Mouse (Mus musculus) liver, postnatal 0 days (tissue): ENCODE measurements at regions not wholly inside any gene's neighbourhood (a gene's known extent, or its start where the extent isn't known, plus 50 kb on each side); places are given as distances from the start of the nearest gene placed in this dataset.

Source experiments
- ATAC-seq: fragments of 200-750 bp; cut with Nextera tagmentation; 2 replicates; pipeline ENCODE4 v1.8.0; 2017; ENCODE audit warnings: mild to moderate bottlenecking, moderate library complexity
- DNase-seq: peaks from one replicate; pipeline ENCODE4 v3.0.0-alpha.2; 2016
- H3K27ac ChIP-seq: fragments of 300-500 bp; sonication (generic); 2 replicates; pipeline ENCODE4 v1.5.1; 2014; ENCODE audit warnings: antibody characterized with exemption, moderate library complexity, mild to moderate bottlenecking, low read depth
- H3K27me3 ChIP-seq: fragments of 300-500 bp; sonication (generic); 2 replicates; pipeline ENCODE4 v1.6.1; 2014; ENCODE audit warnings: low read length, control low read depth, mixed read lengths; ENCODE audit not compliant: insufficient read depth
- H3K36me3 ChIP-seq: fragments of 300-500 bp; sonication (generic); replicated peaks from 2 replicates; pipeline ENCODE4 v1.6.1; 2014; ENCODE audit warnings: mild to moderate bottlenecking, control low read depth, low read length, moderate library complexity, mixed read lengths; ENCODE audit not compliant: insufficient read depth
- H3K4me1 ChIP-seq: fragments of 300-500 bp; sonication (generic); 2 replicates; pipeline ENCODE4 v1.6.1; 2014; ENCODE audit warnings: antibody characterized with exemption, mild to moderate bottlenecking, control low read depth; ENCODE audit not compliant: insufficient read depth
- H3K4me2 ChIP-seq: fragments of 300-500 bp; sonication (generic); 2 replicates; pipeline ENCODE4 v1.6.1; 2014; ENCODE audit warnings: low read depth, mild to moderate bottlenecking, low read length, moderate library complexity, mixed read lengths
- H3K4me3 ChIP-seq: fragments of 300-500 bp; sonication (generic); 2 replicates; pipeline ENCODE4 v1.5.1; 2014; ENCODE audit warnings: low read depth, low read length
- H3K9ac ChIP-seq: fragments of 300-500 bp; sonication (generic); replicated peaks from 2 replicates; pipeline ENCODE4 v1.6.1; 2014; ENCODE audit warnings: mild to moderate bottlenecking, moderate library complexity
- H3K9me3 ChIP-seq: fragments of 300-500 bp; sonication (generic); 2 replicates; pipeline ENCODE4 v1.6.1; 2016; ENCODE audit warnings: mild to moderate bottlenecking, control low read depth, low read length, mixed read lengths
- CTCF ChIP-seq: sonication (generic); IDR thresholded peaks from 2 replicates; pipeline ENCODE4 v1.5.1; 2016; ENCODE audit warnings: antibody characterized with exemption, low read depth
- EP300 ChIP-seq: IDR thresholded peaks from 2 replicates; pipeline ENCODE4 v1.6.1; 2016; ENCODE audit warnings: antibody characterized with exemption, low read depth, mild to moderate bottlenecking
- WGBS: fragments of 180-500 bp; shearing (Covaris S2); extraction: QIAGEN DNeasy Blood & Tissue Kit; methylation state at CpG from one replicate; pipeline ENCODE4 v1.1.7; 2014; ENCODE audit not compliant: insufficient replicate concordance; 5-methylcytosine and 5-hydroxymethylcytosine counted together

DNA sequence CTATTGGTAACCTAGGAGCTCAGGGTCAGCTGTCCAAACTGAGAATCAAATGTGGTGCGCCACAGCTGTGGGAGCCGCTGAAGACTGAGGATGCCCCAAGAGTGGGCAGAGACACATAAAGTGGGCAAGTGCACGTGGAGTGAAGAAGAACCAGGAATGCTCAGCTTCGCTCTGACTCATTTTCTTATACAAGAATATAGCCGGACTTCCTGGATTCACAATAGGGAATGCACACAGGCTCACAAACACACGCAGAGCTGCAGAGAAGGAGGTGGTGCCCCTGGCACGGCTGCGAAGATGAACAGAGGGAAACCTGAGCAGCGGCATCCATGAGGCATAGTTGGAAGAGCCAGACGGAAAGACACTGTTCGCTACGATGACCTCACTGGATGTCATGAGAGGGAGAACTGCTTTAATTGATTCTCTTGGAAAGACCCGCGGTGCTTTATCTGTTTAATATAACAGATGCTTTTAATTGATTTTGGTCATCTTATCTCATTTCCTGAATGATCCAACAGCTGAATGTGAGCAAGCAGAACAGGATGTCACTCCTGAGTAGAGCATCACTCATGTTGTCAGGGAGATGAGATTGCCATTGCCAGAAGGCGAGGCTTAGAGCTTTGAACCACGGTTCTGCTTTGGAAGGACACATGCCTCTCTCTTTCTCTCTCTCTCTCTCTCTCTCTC is 143.3 kb downstream of the Enc1 start:
- no peaks in the 10 kb centered on the region for H3K4me1 ChIP-seq
- ATAC-seq (no peak), DNase-seq (no peak)
- TF ChIP-seq CTCF (no peak), EP300 (no peak)
- H3K9me3 ChIP-seq: no peaks in the 10 kb centered on the region
- H3K36me3 ChIP-seq: no peaks in the 10 kb centered on the region
- H3K27ac ChIP-seq: no peak overlapping the region
- H3K9ac ChIP-seq: no peak overlapping the region
- 67% methylated on average over 16 of the region's 16 CpGs for WGBS
- no peaks in the 10 kb centered on the region for H3K27me3 ChIP-seq
- no peak overlapping the region for H3K4me2 ChIP-seq
- H3K4me3 ChIP-seq: no peak overlapping the region

DNA sequence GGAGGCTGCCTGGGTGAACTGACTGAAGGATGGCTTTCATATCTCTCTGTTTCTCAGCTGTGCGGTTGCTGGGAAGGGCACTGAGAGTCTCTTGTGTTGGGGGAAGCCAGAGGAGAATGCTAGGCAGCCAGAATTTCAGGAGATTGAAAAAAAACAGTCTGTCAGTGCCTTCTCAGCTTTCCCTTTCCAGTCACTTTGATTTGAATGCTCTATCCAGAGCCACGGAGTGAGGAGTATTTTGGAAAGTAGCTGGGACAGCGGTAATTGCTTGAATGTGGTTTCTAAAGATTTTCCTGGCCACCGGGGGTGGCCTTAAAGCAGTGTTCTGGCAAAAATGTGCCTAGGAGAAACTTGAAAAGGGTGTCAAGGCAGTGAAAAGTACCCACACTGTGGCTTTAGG is 142.4 kb downstream of the Enc1 start:
- no peaks in the 10 kb centered on the region for H3K9me3 ChIP-seq

DNA sequence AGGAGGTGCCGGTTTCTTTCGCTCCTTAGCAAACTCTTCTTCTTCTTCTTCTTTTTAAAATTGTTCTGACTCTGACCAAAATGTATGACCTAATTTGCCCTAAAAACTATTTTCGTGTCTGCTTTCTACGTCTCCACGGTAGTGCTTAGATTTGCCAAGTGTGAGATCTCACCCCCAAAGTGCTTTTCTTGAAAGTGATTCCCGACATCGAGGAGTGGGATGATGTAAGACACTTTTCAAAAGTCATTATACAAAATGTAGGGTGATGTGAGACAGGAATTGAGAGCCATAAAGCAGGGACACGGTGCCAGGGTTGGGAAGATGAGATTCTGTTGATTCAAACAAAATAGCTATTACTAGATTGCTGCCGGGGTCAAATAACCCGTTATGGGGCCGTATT is 139.5 kb downstream of the Enc1 start:
- Histone ChIP-seq H3K4me2 (no peak overlapping the region), H3K9me3 (no peaks in the 10 kb centered on the region), H3K27ac (no peak overlapping the region), H3K9ac (no peak overlapping the region), H3K27me3 (no peaks in the 10 kb centered on the region), H3K36me3 (no peaks in the 10 kb centered on the region), H3K4me3 (no peak overlapping the region), H3K4me1 (peaks cover 12% of the 10 kb centered on the region)
- ATAC-seq: no peak
- no peak for DNase-seq
- TF ChIP-seq CTCF (no peak), EP300 (no peak)
- 78% methylated on average over 11 of the region's 11 CpGs for WGBS

More for the DNA sequence above, 142.4 kb downstream of the Enc1 start:
- Histone ChIP-seq H3K4me3 (no peak overlapping the region), H3K27ac (no peak overlapping the region), H3K4me1 (no peaks in the 10 kb centered on the region; the same call in 1 of the 2 replicates), H3K4me2 (no peak overlapping the region), H3K27me3 (no peaks in the 10 kb centered on the region), H3K9ac (no peak overlapping the region), H3K36me3 (no peaks in the 10 kb centered on the region)
- ATAC-seq (no peak), DNase-seq (no peak)
- 64% methylated on average over 4 of the region's 4 CpGs for WGBS
- TF ChIP-seq CTCF (no peak), EP300 (no peak)

DNA sequence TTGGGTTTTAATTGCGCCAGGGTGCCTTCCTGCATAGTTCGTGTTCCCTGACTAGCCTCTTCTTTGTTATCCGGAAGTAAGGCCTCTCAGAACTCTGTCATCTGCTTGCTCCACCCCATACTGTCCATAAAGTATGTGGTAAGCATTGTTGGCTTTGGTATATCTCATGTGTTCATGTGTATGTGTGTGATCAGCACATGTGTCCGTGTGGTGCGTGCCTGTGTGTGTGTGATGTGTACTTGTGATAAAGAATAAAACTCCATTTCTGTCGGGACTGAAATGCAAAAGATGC is 135.3 kb downstream of the Enc1 start:
- H3K4me1 ChIP-seq: peaks cover 12% of the 10 kb centered on the region
- 0 out of 2 replicates have a peak overlapping the region, but pooled peaks have one; percentile 16 for H3K4me2 ChIP-seq
- ATAC-seq (peak; percentile 78), DNase-seq (no peak)
- no peaks in the 10 kb centered on the region for H3K9me3 ChIP-seq
- H3K4me3 ChIP-seq: no peak overlapping the region
- H3K36me3 ChIP-seq: no peaks in the 10 kb centered on the region
- no peak for TF ChIP-seq CTCF
- TF ChIP-seq EP300: no peak; the same call in 1 of the 2 replicates
- no peak overlapping the region for H3K9ac ChIP-seq
- no peaks in the 10 kb centered on the region for H3K27me3 ChIP-seq
- peak overlapping the region; percentile 77 for H3K27ac ChIP-seq
- whole genome bisulfite sequencing: 57% methylated on average over 6 of the region's 6 CpGs

DNA sequence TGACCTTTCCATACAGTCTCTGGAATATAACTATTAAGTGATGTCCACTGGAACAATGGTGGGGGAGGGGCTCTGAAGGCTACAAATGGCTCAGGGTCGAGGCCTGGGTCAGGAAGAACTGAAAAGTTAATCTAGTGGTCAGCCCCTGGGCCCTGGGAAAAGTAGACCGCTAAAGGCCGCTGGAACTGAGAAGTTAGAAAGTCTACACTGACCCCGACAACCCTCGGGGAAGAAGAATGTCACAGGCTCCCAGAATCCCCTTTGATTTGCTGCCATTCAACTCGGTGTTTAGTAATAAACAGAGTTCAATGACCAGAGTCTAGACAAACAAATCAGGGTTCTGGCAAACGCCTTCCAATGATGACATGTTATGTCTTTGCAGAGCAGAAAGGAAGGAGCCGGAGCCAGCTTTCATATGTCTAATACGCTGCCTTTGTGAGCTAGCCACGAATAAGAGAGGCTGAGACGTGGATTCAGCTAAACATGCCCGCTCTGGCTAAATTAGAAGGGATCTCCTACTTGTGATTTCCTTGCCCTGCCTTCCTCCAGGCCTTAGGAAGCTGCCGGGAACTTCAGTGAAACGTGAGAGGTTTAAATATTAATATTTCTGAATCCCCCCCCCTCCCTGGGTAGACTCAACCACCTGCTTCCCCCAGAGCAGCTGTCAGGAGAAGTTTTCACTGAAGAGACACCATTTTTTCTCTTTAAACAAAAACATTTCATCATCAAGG is 134.8 kb downstream of the Enc1 start:
- Histone ChIP-seq H3K9me3 (no peaks in the 10 kb centered on the region), H3K4me1 (peaks cover 12% of the 10 kb centered on the region), H3K9ac (no peak overlapping the region), H3K36me3 (no peaks in the 10 kb centered on the region), H3K4me3 (no peak overlapping the region), H3K27me3 (no peaks in the 10 kb centered on the region), H3K27ac (peak overlapping the region; percentile 77), H3K4me2 (0 out of 2 replicates have a peak overlapping the region, but pooled peaks have one; percentile 16)
- TF ChIP-seq EP300 (no peak), CTCF (no peak)
- DNase-seq (peak; percentile 26), ATAC-seq (peak; percentile 83)
- WGBS: 56% methylated on average over 14 of the region's 14 CpGs

DNA sequence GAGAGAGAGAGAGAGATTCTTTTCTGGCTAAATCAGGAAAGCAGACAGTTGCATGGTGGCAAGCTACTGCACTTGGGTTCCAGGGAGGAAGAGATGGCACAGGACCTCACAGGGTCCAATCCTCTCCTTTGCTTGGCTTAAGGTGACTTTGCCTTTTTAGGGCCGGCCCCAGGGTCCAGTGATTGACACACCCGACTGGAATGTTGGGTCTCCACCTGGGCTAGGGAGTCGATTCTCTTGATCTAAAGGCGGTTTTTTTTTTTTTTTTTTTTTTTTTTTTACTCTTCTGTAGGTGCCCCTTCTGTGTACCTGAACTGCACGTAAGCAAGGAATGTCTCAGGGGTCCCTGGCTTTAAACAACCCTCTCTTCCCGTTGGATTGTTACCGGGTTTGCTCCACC is 131.4 kb downstream of the Enc1 start:
- H3K36me3 ChIP-seq: no peaks in the 10 kb centered on the region
- no peaks in the 10 kb centered on the region for H3K27me3 ChIP-seq
- H3K4me2 ChIP-seq: no peak overlapping the region
- DNase-seq (no peak), ATAC-seq (no peak)
- no peak overlapping the region for H3K27ac ChIP-seq
- no peak overlapping the region for H3K4me3 ChIP-seq
- WGBS: 36% methylated on average over 6 of the region's 7 CpGs
- no peak overlapping the region for H3K9ac ChIP-seq
- TF ChIP-seq EP300: no peak
- no peak for TF ChIP-seq CTCF
- H3K9me3 ChIP-seq: no peaks in the 10 kb centered on the region
- H3K4me1 ChIP-seq: peaks cover 12% of the 10 kb centered on the region
